Mouse (Mus musculus): ENCODE data around the gene Srf.
A peak's percentile ranks its signal among the peaks of the same experiment; 100 is the strongest.
"Not testable (repeated sequence)": the region's sequence is repeated elsewhere in the genome, so short reads cannot be mapped to it uniquely, and the experiment has no call there.

The Srf gene

GRCm38 (mm10) chr17:46557321-46557720 is 1.3 kb upstream of the Srf start:
- ATAC-seq (ENCODE audit: insufficient number of reproducible peaks, low FRiP score, low TSS enrichment), result not testable (repeated sequence)

GRCm38 (mm10) chr17:46556584-46556945 is 590 bp upstream of the Srf start:
- no peak for ATAC-seq (ENCODE audit: insufficient number of reproducible peaks, low FRiP score, low TSS enrichment)

GRCm38 (mm10) chr17:46554977-46555672 is 850 bp downstream of the Srf start:
- ATAC-seq (ENCODE audit: insufficient number of reproducible peaks, low FRiP score, low TSS enrichment), result no peak

GRCm38 (mm10) chr17:46554646-46554976 is 1.4 kb downstream of the Srf start:
- ATAC-seq (ENCODE audit: insufficient number of reproducible peaks, low FRiP score, low TSS enrichment), result no peak

- no peak for ATAC-seq (ENCODE audit: insufficient number of reproducible peaks, low FRiP score, low TSS enrichment)
These were observed 2.0 kb downstream of the Srf start for GRCm38 (mm10) chr17:46553926-46554325.

GRCm38 (mm10) chr17:46553469-46553868 is 2.5 kb downstream of the Srf start:
- no peak for ATAC-seq (ENCODE audit: insufficient number of reproducible peaks, low FRiP score, low TSS enrichment)

- ATAC-seq (ENCODE audit: insufficient number of reproducible peaks, low FRiP score, low TSS enrichment), result peak; percentile 75
These were observed 3.0 kb downstream of the Srf start for GRCm38 (mm10) chr17:46552841-46553423.

- ATAC-seq (ENCODE audit: insufficient number of reproducible peaks, low FRiP score, low TSS enrichment), result no peak
These were observed 3.8 kb downstream of the Srf start for GRCm38 (mm10) chr17:46552151-46552550.

- no peak for ATAC-seq (ENCODE audit: insufficient number of reproducible peaks, low FRiP score, low TSS enrichment)
These were observed 4.6 kb downstream of the Srf start for GRCm38 (mm10) chr17:46551369-46551768.

- ATAC-seq (ENCODE audit: insufficient number of reproducible peaks, low FRiP score, low TSS enrichment), result no peak
These were observed 5.1 kb downstream of the Srf start for GRCm38 (mm10) chr17:46550904-46551303.

GRCm38 (mm10) chr17:46549642-46550041 is 6.3 kb downstream of the Srf start:
- ATAC-seq (ENCODE audit: insufficient number of reproducible peaks, low FRiP score, low TSS enrichment), result no peak

GRCm38 (mm10) chr17:46549193-46549592 is 6.8 kb downstream of the Srf start:
- no peak for ATAC-seq (ENCODE audit: insufficient number of reproducible peaks, low FRiP score, low TSS enrichment)

- ATAC-seq (ENCODE audit: insufficient number of reproducible peaks, low FRiP score, low TSS enrichment), result no peak
These were observed 7.2 kb downstream of the Srf start for GRCm38 (mm10) chr17:46548741-46549140.

- no peak for ATAC-seq (ENCODE audit: insufficient number of reproducible peaks, low FRiP score, low TSS enrichment)
These were observed 8.1 kb downstream of the Srf start for GRCm38 (mm10) chr17:46547923-46548322.

GRCm38 (mm10) chr17:46546995-46547394 is 9.0 kb downstream of the Srf start:
- no peak for ATAC-seq (ENCODE audit: insufficient number of reproducible peaks, low FRiP score, low TSS enrichment)

GRCm38 (mm10) chr17:46546591-46546990 is 9.4 kb downstream of the Srf start:
- no peak for ATAC-seq (ENCODE audit: insufficient number of reproducible peaks, low FRiP score, low TSS enrichment)

GRCm38 (mm10) chr17:46545813-46546564 is 10.0 kb downstream of the Srf start, which contains the start of gene Cul9:
TSS of gene Cul9 (minus strand) at chr17:46546388.
- peak; percentile 90 for ATAC-seq (ENCODE audit: insufficient number of reproducible peaks, low FRiP score, low TSS enrichment)

GRCm38 (mm10) chr17:46543661-46544060 is 12.3 kb downstream of the Srf start:
- ATAC-seq (ENCODE audit: insufficient number of reproducible peaks, low FRiP score, low TSS enrichment), result no peak

- peak; percentile 56; the same call in 1 of the 2 replicates for ATAC-seq (ENCODE audit: insufficient number of reproducible peaks, low FRiP score, low TSS enrichment)
These were observed 30.2 kb downstream of the Srf start for GRCm38 (mm10) chr17:46525579-46526307.

- no peak for ATAC-seq (ENCODE audit: insufficient number of reproducible peaks, low FRiP score, low TSS enrichment)
These were observed 30.9 kb downstream of the Srf start for GRCm38 (mm10) chr17:46525065-46525464.

Measured in cerebellum, adult (tissue).